Mouse (Mus musculus): ENCODE results near the gene Cbx7. TPM values are rescaled to one million over a fixed set of nuclear protein-coding genes. Genes with fewer than 3 reads are reported as not detected.
"Not testable (repeated sequence)": the region's sequence is repeated elsewhere in the genome, so short reads cannot be mapped to it uniquely, and the experiment has no call there.

Gene Cbx7
- total RNA-seq, 1 experiment, result 171 TPM

- Histone ChIP-seq H3K4me1 (ENCODE audit: control insufficient read depth in 2 of 2, insufficient read depth in 2 of 2, low read length in 2 of 2, poor library complexity in 1 of 2) (peaks cover 16 to 25% of the 10 kb centered on the region in 2 experiments), H3K4me3 (ENCODE audit: insufficient read depth in 1 of 2, low read depth in 1 of 2, low read length in 2 of 2, poor library complexity in 1 of 2, severe bottlenecking in 1 of 2) (peak overlapping the region in 1 of 2 experiments; percentile 42; a peak in 2 of 4 replicates), H3K9ac (ENCODE audit: insufficient read depth, low read depth, low read length, poor library complexity, severe bottlenecking) (peak overlapping the region; percentile 54; the same call in 1 of the 2 replicates), H3K9me3 (ENCODE audit: control insufficient read depth, insufficient read depth, low read depth, low read length) (no peaks in the 10 kb centered on the region), H3K36me3 (ENCODE audit: control insufficient read depth, insufficient read depth, low read length, poor library complexity, severe bottlenecking) (peaks cover 23% of the 10 kb centered on the region), H3K27ac (ENCODE audit: insufficient read depth, low read depth, low read length, poor library complexity, severe bottlenecking) (peak overlapping the region; percentile 98)
- no peak for TF ChIP-seq HCFC1 (IDR thresholded peaks at IDR 0.05; ENCODE audit: borderline replicate concordance, insufficient read depth, low read length)
- no peak for TF ChIP-seq ZC3H11A (IDR thresholded peaks at IDR 0.05; ENCODE audit: borderline replicate concordance, low read depth, low read length)
- no peak for TF ChIP-seq CHD2 (IDR thresholded peaks at IDR 0.05; ENCODE audit: low read depth, low read length)
- TF ChIP-seq MAFK (IDR thresholded peaks at IDR 0.05; ENCODE audit: insufficient read depth, low read depth, low read length), result no peak
- in situ Hi-C loops (cut with MboI; ENCODE audit: low sequenced_read_pairs in 2 of 2, unreplicated experiment in 2 of 2), result no loop called here
- DNase-seq (ENCODE audit: low read depth, low spot score), result peak; percentile 94
Observed at GRCm38 (mm10) chr15:79906855-79907254, 64.1 kb downstream of the Cbx7 start.

DNA sequence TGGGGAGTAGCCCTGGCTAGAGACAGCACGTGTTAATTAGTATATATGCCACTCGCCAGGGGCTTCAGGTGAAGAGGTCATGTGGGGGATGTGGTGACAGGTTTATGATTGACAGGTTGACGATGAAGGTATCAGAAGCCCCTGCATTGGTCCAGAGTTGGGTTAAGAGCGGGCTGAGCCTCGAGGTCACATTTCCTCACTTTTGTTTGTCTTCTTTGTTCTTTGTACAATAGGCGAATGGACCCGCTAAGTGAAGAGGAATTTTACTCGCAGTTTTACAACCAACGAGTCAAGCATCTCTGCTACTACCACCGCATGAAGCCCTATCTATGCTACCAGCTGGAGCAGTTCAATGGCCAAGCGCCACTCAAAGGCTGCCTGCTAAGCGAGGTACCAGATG, 65.7 kb downstream of the Cbx7 start:
- peaks cover 23% of the 10 kb centered on the region for H3K36me3 ChIP-seq (ENCODE audit: control insufficient read depth, insufficient read depth, low read length, poor library complexity, severe bottlenecking)
- H3K9ac ChIP-seq (ENCODE audit: insufficient read depth, low read depth, low read length, poor library complexity, severe bottlenecking), result peak overlapping the region; percentile 49; the same call in 1 of the 2 replicates
- peak overlapping the region; percentile 98 for H3K27ac ChIP-seq (ENCODE audit: insufficient read depth, low read depth, low read length, poor library complexity, severe bottlenecking)
- H3K9me3 ChIP-seq (ENCODE audit: control insufficient read depth, insufficient read depth, low read depth, low read length), result no peaks in the 10 kb centered on the region
- TF ChIP-seq HCFC1 (IDR thresholded peaks at IDR 0.05; ENCODE audit: borderline replicate concordance, insufficient read depth, low read length), result no peak
- no peak for TF ChIP-seq CHD2 (IDR thresholded peaks at IDR 0.05; ENCODE audit: low read depth, low read length)
- no peak for TF ChIP-seq ZC3H11A (IDR thresholded peaks at IDR 0.05; ENCODE audit: borderline replicate concordance, low read depth, low read length)
- TF ChIP-seq MAFK (IDR thresholded peaks at IDR 0.05; ENCODE audit: insufficient read depth, low read depth, low read length), result no peak
- no peak for TF ChIP-seq ZNF384 (IDR thresholded peaks at IDR 0.05; ENCODE audit: low read depth, low read length)
- 0 out of 4 replicates have a peak overlapping the region, but pooled peaks of 1 of the 2 experiments have one; percentile 21 for H3K4me3 ChIP-seq (ENCODE audit: insufficient read depth in 1 of 2, low read depth in 1 of 2, low read length in 2 of 2, poor library complexity in 1 of 2, severe bottlenecking in 1 of 2)
- H3K4me1 ChIP-seq (ENCODE audit: control insufficient read depth in 2 of 2, insufficient read depth in 2 of 2, low read length in 2 of 2, poor library complexity in 1 of 2), result peaks cover 16 to 29% of the 10 kb centered on the region in 2 experiments
- in situ Hi-C loops (cut with MboI; ENCODE audit: low sequenced_read_pairs in 2 of 2, unreplicated experiment in 2 of 2), result no loop called here
- DNase-seq (ENCODE audit: low read depth, low spot score), result no peak

DNA sequence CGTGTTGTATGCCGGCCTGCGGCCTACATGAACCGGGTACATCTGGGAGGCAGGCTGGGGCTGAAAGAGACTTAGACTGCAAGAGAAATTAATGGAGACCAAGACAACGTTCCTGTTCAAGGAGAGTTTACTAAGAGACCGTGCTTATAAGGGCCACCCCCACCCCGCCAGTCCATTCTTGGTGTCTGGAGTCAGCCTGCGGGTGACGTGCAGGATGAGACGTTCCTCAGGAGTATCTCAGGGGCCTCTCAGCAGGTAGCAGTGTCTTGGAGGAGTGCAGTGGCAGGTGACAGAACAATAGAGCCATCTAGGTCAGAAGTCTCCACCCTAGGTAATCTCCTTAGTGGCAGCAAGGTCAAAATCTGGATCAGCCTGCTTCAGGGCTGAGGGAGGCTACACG, 66.2 kb downstream of the Cbx7 start:
- in situ Hi-C loops (cut with MboI; ENCODE audit: low sequenced_read_pairs in 2 of 2, unreplicated experiment in 2 of 2); H3K9me3 ChIP-seq (ENCODE audit: control insufficient read depth, insufficient read depth, low read depth, low read length); DNase-seq (ENCODE audit: low read depth, low spot score): not testable (repeated sequence)
- Histone ChIP-seq H3K9ac (ENCODE audit: insufficient read depth, low read depth, low read length, poor library complexity, severe bottlenecking) (peak overlapping the region; percentile 64; the same call in 1 of the 2 replicates), H3K4me1 (ENCODE audit: control insufficient read depth in 2 of 2, insufficient read depth in 2 of 2, low read length in 2 of 2, poor library complexity in 1 of 2) (peaks cover 16 to 31% of the 10 kb centered on the region in 2 experiments), H3K36me3 (ENCODE audit: control insufficient read depth, insufficient read depth, low read length, poor library complexity, severe bottlenecking) (peaks cover 23% of the 10 kb centered on the region), H3K27ac (ENCODE audit: insufficient read depth, low read depth, low read length, poor library complexity, severe bottlenecking) (peak overlapping the region; percentile 98), H3K4me3 (ENCODE audit: insufficient read depth in 1 of 2, low read depth in 1 of 2, low read length in 2 of 2, poor library complexity in 1 of 2, severe bottlenecking in 1 of 2) (peak overlapping the region; percentile 21 to 24; a peak in 2 of 4 replicates)

DNA sequence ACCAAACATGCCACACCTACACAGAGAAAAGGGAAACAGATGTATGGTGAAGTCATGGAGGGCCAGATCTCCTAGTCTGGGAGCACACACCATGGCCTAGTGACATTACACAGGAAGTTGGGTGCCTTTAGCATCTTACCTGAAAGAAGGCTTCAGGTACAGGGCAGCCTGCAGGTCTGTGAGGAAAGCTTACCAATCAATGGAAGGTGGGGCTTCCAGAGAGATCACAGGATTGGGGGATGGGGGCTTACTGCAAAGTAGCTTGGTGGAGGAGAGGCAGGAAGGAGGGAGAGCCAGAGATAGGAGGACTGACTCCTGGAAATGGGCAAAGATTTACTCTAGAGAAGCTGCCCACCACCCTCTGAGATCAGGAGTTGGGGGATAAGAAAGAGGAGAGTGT, 67.0 kb downstream of the Cbx7 start:
- DNase-seq (ENCODE audit: low read depth, low spot score), result no peak
- Histone ChIP-seq H3K4me3 (ENCODE audit: insufficient read depth in 1 of 2, low read depth in 1 of 2, low read length in 2 of 2, poor library complexity in 1 of 2, severe bottlenecking in 1 of 2) (no peak overlapping the region), H3K27ac (ENCODE audit: insufficient read depth, low read depth, low read length, poor library complexity, severe bottlenecking) (peak overlapping the region; percentile 97), H3K9ac (ENCODE audit: insufficient read depth, low read depth, low read length, poor library complexity, severe bottlenecking) (peak overlapping the region; percentile 64; the same call in 1 of the 2 replicates), H3K9me3 (ENCODE audit: control insufficient read depth, insufficient read depth, low read depth, low read length) (no peaks in the 10 kb centered on the region), H3K4me1 (ENCODE audit: control insufficient read depth in 2 of 2, insufficient read depth in 2 of 2, low read length in 2 of 2, poor library complexity in 1 of 2) (peaks cover 16 to 32% of the 10 kb centered on the region in 2 experiments), H3K36me3 (ENCODE audit: control insufficient read depth, insufficient read depth, low read length, poor library complexity, severe bottlenecking) (peaks cover 26% of the 10 kb centered on the region)
- in situ Hi-C loops (cut with MboI; ENCODE audit: low sequenced_read_pairs in 2 of 2, unreplicated experiment in 2 of 2), result no loop called here
- TF ChIP-seq ZNF384 (IDR thresholded peaks at IDR 0.05; ENCODE audit: low read depth, low read length), result no peak
- no peak for TF ChIP-seq ZC3H11A (IDR thresholded peaks at IDR 0.05; ENCODE audit: borderline replicate concordance, low read depth, low read length)
- no peak for TF ChIP-seq MAFK (IDR thresholded peaks at IDR 0.05; ENCODE audit: insufficient read depth, low read depth, low read length)
- no peak for TF ChIP-seq CHD2 (IDR thresholded peaks at IDR 0.05; ENCODE audit: low read depth, low read length)
- no peak for TF ChIP-seq HCFC1 (IDR thresholded peaks at IDR 0.05; ENCODE audit: borderline replicate concordance, insufficient read depth, low read length)

DNA sequence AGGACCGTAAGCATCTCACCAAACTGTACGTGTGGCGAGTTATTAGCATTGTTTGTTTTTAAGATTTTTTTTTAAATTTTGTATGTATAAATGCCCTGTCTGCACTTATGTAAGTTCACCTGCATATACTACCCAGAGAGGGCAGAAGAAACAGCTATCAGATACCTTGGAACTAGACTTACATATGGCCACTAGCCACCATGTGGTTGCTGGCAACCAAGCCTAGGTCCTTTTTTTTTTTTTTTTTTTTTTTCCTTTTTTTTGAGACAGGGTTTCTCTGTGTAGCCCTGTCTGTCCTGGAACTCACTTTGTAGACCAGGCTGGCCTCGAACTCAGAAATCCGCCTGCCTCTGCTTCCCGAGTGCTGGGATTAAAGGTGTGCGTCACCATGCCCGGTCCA, 67.8 kb downstream of the Cbx7 start:
- Histone ChIP-seq H3K27ac (ENCODE audit: insufficient read depth, low read depth, low read length, poor library complexity, severe bottlenecking) (peak overlapping the region; percentile 97), H3K36me3 (ENCODE audit: control insufficient read depth, insufficient read depth, low read length, poor library complexity, severe bottlenecking) (peaks cover 32% of the 10 kb centered on the region), H3K4me1 (ENCODE audit: control insufficient read depth in 2 of 2, insufficient read depth in 2 of 2, low read length in 2 of 2, poor library complexity in 1 of 2) (peaks cover 16 to 35% of the 10 kb centered on the region in 2 experiments)
- DNase-seq (ENCODE audit: low read depth, low spot score); H3K9ac ChIP-seq (ENCODE audit: insufficient read depth, low read depth, low read length, poor library complexity, severe bottlenecking); H3K9me3 ChIP-seq (ENCODE audit: control insufficient read depth, insufficient read depth, low read depth, low read length); H3K4me3 ChIP-seq (ENCODE audit: insufficient read depth in 1 of 2, low read depth in 1 of 2, low read length in 2 of 2, poor library complexity in 1 of 2, severe bottlenecking in 1 of 2); in situ Hi-C loops (cut with MboI; ENCODE audit: low sequenced_read_pairs in 2 of 2, unreplicated experiment in 2 of 2): not testable (repeated sequence)
- peak; percentile 71; the same call in 1 of the 2 replicates for TF ChIP-seq ZNF384 (IDR thresholded peaks at IDR 0.05; ENCODE audit: low read depth, low read length)
